Mouse (Mus musculus): ENCODE results near the gene Nol6.
"Not testable (repeated sequence)": the region's sequence is repeated elsewhere in the genome, so short reads cannot be mapped to it uniquely, and the experiment has no call there.

The Nol6 gene

GRCm38 (mm10) chr4:41116817-41117216, 7.4 kb downstream of the Nol6 start:
- no peak for DNase-seq

DNA sequence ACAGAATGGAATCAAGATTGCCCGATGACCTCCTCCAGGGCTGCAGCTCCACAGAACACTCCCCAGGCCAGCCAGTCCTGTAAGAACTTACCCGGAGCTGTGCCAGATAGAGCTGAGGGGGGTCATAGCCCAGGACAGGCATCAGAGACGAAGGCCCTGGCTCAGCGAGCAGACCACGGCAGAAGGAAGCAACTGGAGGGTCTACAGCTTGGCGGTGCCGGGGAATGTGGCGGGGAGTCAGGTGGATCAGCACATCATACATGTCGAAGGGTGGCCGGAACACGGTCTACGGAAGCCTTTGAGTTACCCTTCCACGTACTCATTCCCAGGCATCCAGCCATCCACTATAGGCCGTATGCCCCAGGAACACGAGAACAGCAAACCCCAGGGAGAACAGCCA, 8.5 kb downstream of the Nol6 start:
- no peak for DNase-seq

DNA sequence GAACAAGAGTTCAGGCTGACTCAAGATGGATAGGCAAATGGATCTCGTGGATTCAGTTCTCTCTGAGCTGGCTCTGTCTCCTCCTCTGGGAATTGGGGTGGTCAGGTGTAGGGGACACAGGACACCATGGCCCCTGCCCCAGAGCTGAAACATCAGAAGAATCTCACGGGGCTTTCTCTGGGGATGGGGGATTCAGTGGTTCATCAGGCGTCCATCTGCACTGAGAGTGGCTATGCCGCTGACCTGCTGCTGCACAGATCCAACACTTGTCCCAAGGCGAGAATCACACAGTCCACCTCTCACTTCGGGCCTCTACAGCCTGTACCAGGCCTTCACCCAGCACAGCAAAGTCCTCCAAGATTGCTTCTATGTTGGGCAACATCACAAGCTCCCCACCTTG, 9.2 kb downstream of the Nol6 start:
- DNase-seq: no peak

- no peak for DNase-seq
Measured at GRCm38 (mm10) chr4:41114358-41115070, 9.7 kb downstream of the Nol6 start.

DNA sequence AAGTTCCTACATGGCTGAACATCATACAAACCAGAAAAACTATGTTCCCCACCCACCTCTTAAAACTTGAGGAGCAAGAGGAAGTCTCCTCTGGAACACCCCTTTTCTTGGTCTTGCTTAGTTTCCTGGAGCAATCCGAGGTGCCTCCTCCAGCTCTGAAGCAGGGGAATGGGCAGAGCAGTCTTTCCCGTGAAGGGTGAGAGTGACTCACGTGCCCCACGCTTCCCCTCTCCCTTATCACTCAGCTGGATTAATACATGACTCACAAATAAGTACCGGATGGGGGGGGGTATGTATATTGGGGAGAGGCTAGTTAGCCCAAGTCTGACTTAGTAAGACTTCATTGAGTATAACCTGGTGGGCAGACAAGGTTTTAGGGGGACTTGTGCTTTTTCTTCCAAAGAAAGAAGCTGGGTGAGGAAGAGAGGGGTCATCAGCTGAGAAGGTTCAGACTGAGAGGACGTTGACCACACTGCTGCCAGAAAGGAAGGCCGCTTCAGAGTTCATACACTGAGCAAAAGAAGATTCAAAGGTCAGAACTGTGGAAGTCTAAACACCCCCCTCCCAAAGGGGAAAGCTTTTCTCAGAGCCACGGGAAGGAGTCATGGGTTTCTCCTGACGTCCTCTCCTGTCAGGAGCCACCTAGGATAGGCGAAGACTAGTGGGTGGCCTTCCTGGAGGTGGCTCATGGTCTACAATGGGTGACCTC, 15.4 kb downstream of the Nol6 start:
- DNase-seq: no peak

GRCm38 (mm10) chr4:41107440-41107839, 16.8 kb downstream of the Nol6 start:
- no peak for DNase-seq

- no peak for DNase-seq
Measured at GRCm38 (mm10) chr4:41102901-41103300, 21.4 kb downstream of the Nol6 start.

DNA sequence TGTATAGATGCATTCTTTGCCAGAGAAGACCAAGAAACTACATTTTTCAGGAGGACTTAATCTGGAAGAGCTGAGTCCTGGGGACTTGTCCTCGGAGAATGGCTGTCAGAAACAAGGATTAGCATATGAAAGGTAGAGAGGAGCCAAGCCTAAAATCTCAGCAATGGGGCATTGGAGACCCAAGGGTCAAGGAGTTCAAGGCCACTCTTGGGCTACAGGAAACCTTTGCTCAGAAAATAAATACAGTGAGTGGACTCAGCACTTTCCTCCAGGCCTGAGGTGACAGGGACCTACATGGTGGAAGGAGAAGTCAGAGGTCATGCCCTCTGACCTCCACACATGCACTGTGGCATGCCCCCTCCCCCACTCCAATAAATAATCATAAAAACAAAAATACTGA, 23.3 kb downstream of the Nol6 start:
- DNase-seq: no peak

DNA sequence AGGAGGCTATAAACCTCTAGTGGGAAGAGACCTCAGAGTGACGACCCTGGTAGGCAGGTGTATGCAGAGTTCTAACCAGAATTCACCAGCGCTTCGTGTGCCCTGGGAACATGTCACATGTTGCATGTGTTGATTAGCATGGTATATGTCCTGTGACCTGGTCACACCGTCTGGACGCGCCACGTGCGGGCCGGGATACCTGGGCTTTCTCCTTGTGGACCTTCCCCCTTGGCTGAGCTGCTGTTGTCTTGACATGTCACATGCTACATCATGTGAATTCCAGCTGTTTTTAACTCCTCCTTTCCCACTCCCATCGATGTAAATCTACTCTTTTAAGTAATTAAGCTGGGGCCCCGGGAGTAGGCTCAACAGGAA, 25.7 kb downstream of the Nol6 start:
- DNase-seq: peak; percentile 32

GRCm38 (mm10) chr4:41097871-41098576, 26.2 kb downstream of the Nol6 start, which contains the start of gene Aqp3:
Aqp3 (minus strand) TSS chr4:41098183.
- DNase-seq: peak; percentile 74

DNA sequence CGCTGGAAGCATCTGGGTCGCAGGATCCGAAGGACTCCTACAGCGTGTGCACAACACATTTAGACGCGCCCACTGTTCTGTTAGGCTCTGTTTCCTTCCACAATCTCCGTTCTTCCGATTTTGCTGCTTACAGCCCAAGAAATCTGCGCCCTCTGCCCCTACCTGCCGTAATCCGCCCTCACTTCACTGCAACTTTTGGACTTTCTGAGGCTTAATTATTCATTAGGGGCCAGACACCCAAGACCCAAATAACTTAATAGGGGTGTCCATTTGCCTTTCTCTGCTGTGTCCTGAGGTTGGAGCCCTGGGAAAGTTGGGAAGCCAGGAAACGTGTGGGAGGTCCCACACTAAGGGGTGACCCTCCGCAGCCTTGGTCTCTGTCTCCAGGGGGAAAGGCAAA, 26.9 kb downstream of the Nol6 start:
- DNase-seq: no peak

- no peak for DNase-seq
Measured at GRCm38 (mm10) chr4:41096794-41097193, 27.5 kb downstream of the Nol6 start.

DNA sequence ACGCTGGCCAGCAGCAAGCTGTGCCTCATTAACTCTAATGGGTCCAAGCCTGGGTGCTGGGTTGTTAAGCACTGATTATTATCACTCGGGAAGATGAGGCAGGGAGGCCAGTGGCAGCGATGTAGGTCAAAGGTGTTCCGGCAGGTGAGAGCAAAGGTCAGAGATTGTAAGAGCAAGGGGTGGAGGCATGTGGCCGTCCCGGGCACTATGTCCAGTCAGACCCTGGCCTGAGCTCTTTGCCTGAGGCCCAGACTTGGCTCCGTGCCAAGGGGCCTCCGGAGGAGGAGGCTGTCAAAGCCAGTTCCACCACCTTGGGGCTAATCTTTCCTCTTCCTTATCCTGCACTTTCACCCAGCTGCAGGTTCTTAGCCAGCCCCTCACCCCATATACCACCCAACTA, 28.1 kb downstream of the Nol6 start:
- DNase-seq: peak; percentile 62

- no peak for DNase-seq
Measured at GRCm38 (mm10) chr4:41094361-41094760, 29.9 kb downstream of the Nol6 start.

DNA sequence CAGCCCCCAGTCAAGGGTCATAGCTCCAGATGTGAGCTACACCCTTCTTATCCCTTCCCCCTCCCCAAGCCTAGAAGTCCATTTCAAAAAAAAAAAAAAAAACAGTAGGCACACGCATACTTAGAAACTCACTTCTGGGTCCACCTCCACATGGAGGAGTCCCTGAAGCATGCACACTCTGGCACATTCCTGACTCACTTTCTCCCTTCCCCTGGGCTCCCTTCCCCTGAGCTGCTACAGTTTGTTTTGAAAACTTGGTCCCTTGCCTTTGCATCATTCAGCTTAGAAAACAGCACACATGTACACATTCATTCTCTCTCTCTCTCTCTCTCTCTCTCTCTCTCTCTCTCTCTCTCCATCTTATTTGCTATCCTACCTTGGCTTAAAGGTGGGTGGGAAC, 31.3 kb downstream of the Nol6 start:
- DNase-seq: no peak

GRCm38 (mm10) chr4:41091391-41091790, 32.9 kb downstream of the Nol6 start:
- no peak for DNase-seq

DNA sequence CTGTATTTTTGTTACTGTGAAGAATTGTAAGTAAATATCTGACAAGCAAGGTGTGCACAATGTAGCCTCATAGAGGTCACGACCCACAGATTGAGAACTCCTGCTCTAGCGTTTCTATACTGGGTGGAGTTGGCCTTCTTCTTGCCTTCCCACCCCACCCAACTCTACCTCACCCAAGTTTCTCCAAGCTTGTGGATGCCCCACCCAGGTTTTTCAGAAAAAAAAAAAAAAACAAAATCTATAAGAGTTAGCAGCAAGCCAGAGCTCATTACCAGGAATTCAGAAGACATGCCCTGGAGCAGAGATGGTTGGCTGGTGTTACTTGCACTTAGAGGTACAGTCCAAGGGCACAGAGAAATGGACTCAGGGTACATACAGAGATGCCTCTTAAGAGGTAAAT, 34.5 kb downstream of the Nol6 start:
- DNase-seq: no peak

DNA sequence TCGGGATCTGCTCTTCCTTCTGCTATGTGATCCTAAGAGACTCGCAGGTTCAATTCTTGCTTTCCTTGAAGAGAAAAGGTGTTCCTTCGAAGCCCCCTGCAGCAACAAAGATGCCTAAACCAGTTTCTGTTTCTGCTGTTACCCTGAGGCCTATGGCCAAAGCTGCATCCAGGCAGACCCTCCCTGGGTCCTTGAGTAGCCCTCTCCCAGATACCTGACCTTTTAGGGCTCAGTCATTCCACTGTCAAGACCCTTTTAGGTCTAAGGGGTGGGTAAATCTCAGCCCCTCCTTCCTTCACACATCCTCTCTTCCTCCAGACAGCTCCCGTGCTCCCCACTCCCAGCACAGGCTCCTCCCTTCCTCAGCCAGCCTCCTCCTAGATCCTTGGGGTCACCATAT, 35.1 kb downstream of the Nol6 start:
- DNase-seq: no peak

GRCm38 (mm10) chr4:41087459-41088298, 36.6 kb downstream of the Nol6 start:
- no peak for DNase-seq

DNA sequence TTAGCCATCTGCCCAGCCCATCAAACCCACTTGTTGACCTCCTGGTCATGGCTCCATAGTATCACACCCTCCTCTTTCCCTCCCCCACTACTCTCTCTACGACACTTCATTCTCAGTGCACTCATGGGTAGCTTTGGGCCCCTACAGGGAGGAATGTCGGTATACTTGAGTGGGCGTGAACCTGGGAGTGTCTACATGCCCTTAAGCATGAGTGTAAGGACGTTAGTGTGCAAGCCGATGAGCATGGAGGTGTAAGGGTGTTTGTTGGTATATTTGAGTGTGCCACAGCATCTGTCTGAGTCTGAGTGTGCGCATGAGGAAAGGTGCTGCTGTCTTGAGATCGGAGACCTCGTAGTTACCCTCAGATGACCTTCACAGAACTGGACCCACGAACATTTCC, 37.3 kb downstream of the Nol6 start:
- no peak for DNase-seq

GRCm38 (mm10) chr4:41084819-41085218, 39.4 kb downstream of the Nol6 start:
- DNase-seq: no peak

DNA sequence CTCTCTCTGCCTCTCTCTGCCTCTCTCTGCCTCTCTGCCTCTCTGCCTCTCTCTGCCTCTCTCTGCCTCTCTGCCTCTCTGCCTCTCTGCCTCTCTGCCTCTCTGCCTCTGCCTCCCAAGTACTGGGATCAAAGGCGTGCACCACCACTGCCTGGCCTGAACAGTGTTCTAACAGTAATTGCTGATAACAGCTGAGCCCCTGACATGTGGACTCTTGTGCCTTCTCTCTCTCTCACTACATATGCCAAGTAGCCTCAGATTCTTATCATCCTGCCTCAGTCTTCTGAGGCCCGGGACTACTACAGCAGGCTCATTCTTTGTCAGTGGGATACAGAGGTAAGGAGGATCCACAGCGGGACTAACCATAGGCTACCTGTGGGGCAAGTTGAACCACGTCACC, 41.5 kb downstream of the Nol6 start:
- not testable (repeated sequence) for DNase-seq

DNA sequence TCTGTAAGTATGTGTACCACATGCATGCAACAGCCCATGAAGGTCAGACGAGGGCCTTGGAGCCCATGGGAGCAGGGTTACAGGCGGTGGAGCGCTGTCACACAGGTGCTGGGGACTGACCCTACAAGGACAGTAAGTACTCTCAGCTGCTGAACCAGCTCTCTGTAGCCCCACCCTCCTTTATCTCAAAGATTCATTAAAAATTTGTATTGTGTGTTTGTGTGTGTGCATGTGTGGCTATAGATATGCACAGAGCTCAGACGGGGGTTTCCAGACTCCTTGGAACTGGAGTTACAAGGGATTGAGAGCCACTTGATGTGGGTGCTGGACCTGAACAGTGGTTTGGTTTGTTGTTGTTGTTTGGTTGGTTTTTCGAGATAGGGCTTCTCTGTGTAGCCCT, 42.5 kb downstream of the Nol6 start:
- no peak for DNase-seq
